20 mouse cellular contexts compared by ENCODE assay signal in the genomic region with DNA sequence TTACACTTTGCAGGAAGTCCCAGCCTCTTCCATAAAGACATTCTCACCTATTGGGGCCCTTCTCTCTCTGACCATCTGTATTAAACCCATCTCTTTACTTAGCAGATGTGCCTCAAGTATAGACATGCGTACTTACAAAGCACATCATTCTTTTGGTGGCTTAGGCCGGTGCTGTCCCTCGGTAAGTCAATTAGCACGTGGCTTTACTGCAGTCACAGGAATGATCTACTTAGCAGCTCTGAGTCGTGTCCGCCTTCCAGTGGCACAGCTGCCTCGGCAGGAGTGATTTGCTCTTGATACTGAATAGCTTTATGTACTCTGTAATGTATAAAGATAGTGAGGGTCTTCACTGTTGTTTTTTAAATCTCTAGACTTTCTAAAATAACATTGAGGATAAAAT. TPM values are rescaled to one million over a fixed set of nuclear protein-coding genes. Genes with fewer than 3 reads are reported as not detected.
"Had no signal": no experiment of that assay in that cellular context is flagged by ENCODE, and none has a peak within 500 bp of the region (broad histone marks: within the 10 kb centered on the region; RNA-seq: fewer than 3 reads in every experiment).

No protein-coding gene starts in this region.

- H3K27me3 ChIP-seq: neural tube, embryonic 12.5 days; neural tube, embryonic 13.5 days; neural tube, embryonic 15.5 days; stomach, embryonic 15.5 days had no signal

- H3K4me2 ChIP-seq: neural tube, embryonic 12.5 days; neural tube, embryonic 13.5 days; neural tube, embryonic 15.5 days; stomach, embryonic 15.5 days had no signal

- H3K9me3 ChIP-seq: neural tube, embryonic 12.5 days; neural tube, embryonic 13.5 days; neural tube, embryonic 15.5 days; stomach, embryonic 15.5 days had no signal

- H3K4me1 ChIP-seq: neural tube, embryonic 12.5 days; neural tube, embryonic 13.5 days; neural tube, embryonic 15.5 days; stomach, embryonic 15.5 days had no signal

- DNase-seq: right cerebral cortex, adult 18-20 months; right cerebral cortex, postnatal 14 days; right cerebral cortex, postnatal 25 days; right cerebral cortex, postnatal 4 days; spleen, adult 18-20 months; thymus, adult 18-20 months; thymus, adult 2 months; thymus, postnatal 14 days; thymus, postnatal 25 days; thymus, postnatal 36 days; thymus, postnatal 4 days had no signal

- H3K9ac ChIP-seq: neural tube, embryonic 12.5 days; neural tube, embryonic 13.5 days; neural tube, embryonic 15.5 days; stomach, embryonic 15.5 days had no signal

- H3K27ac ChIP-seq: neural tube, embryonic 12.5 days; neural tube, embryonic 13.5 days; neural tube, embryonic 15.5 days; stomach, embryonic 15.5 days; stomach, postnatal 0 days had no signal

- H3K4me3 ChIP-seq: neural tube, embryonic 12.5 days; neural tube, embryonic 13.5 days; neural tube, embryonic 15.5 days; stomach, embryonic 15.5 days had no signal

RNA-seq across cellular contexts. Expression of gene Shisal2b, which starts 26.1 kb away (rescaled TPM):
- total RNA-seq: neutrophil, adult 5-6 weeks had no signal
- polyA plus RNA-seq: spleen, adult 2 months; stomach, postnatal 0 days; testis, adult 2 months; thymus, adult 2 months; urinary bladder, adult 2 months had no signal
